Mouse (Mus musculus) retina, adult 2 months (tissue): ENCODE data around the gene Tmem30c.
A peak's percentile ranks its signal among the peaks of the same experiment; 100 is the strongest.
"Not testable (repeated sequence)": the region's sequence is repeated elsewhere in the genome, so short reads cannot be mapped to it uniquely, and the experiment has no call there.

Source experiments
- DNase-seq: peaks from one replicate; pipeline ENCODE4 v3.0.0-alpha.2; 2012; ENCODE audit warnings: low read depth, low spot score

Tmem30c gene

GRCm38 (mm10) chr16:57231937-57232310, 60.7 kb downstream of the Tmem30c start:
- not testable (repeated sequence) for DNase-seq

- DNase-seq, result peak; percentile 95
These were observed 61.4 kb downstream of the Tmem30c start, which contains the start of gene Tbc1d23 for GRCm38 (mm10) chr16:57231089-57231936. Gene Tbc1d23 (minus strand): TSS chr16:57231504.

DNA sequence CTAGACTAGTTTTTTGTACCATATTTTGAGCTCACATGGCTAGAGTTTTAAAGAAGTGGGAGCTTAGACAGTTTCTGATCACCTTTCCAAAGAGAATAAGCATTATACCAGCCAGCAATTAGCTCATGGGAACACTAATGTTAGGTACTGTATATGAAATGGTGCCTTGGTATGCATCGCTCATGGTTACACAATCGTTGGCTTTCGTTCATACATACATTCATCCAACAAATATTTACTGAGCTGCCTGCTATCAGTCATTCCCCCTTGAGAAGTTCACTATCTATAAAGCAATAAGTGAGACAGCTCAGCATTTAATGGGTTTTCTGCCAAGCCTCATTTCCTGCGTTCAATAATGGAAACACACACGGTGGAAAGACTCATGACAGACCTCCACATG, 66.2 kb downstream of the Tmem30c start:
- DNase-seq, result no peak

GRCm38 (mm10) chr16:57220361-57220760, 72.3 kb downstream of the Tmem30c start:
- no peak for DNase-seq
